9 mouse cellular contexts compared by ENCODE assay signal in the genomic region with DNA sequence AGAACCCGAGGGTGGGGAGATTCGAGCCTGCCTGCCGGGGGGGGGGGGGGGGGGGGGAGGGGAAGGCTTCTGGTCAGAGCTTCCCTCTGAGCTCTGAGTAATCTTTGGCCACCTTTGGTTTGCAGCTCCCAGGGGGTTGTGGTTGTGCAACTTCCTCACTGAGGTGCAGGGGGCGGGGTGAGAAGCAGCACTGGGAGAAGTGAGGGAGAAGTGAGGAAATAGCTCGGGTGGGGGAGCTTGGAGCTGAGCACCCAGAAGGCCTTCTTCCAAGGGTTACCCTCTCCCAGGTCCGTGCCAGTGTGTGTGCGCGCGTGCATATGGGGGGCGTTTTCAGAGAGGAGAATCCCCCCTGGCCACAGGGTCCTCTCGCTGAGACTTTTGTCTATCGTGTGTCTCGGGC. TPM values are rescaled to one million over a fixed set of nuclear protein-coding genes. Genes with fewer than 3 reads are reported as not detected.
A peak's percentile ranks its signal among the peaks of the same experiment; 100 is the strongest.
DNase-seq lines count a peak whose midpoint lies in the region; ATAC-seq lines count a peak whose summit lies in the region.
"Had no signal": no experiment of that assay in that cellular context is flagged by ENCODE, and none has a peak within 500 bp of the region (broad histone marks: within the 10 kb centered on the region; RNA-seq: fewer than 3 reads in every experiment).

No protein-coding gene starts in this region.

- H3K27ac ChIP-seq in forebrain, embryonic 10.5 days, result no peak overlapping the region

- H3K4me1 ChIP-seq in forebrain, embryonic 10.5 days, result peaks cover 11% of the 10 kb centered on the region; the same call in 1 of the 2 replicates

- 79% methylated on average over 10 of the region's 13 CpGs for WGBS in forebrain, embryonic 10.5 days

- H3K4me3 ChIP-seq in forebrain, embryonic 10.5 days, result no peak overlapping the region

- ATAC-seq in hematopoietic stem cell, adult 5-6 weeks (replicated peaks in 1 of 2; ENCODE audit: insufficient read depth in 1 of 2, low FRiP score in 2 of 2, low TSS enrichment in 1 of 2, low read depth in 1 of 2, poor library complexity in 2 of 2, severe bottlenecking in 2 of 2), result peak; percentile 84 to 90
- 0 out of 2 replicates have a peak, but pooled peaks have one; percentile 27 for ATAC-seq in megakaryocyte-erythroid progenitor cell, adult 5-6 weeks (replicated peaks; ENCODE audit: low FRiP score, low TSS enrichment, poor library complexity, severe bottlenecking)

- H3K9me3 ChIP-seq in forebrain, embryonic 10.5 days, result no peaks in the 10 kb centered on the region

- DNase-seq in gastrocnemius, adult 18-20 months (ENCODE audit: low spot score), result peak; percentile 85
- no peak for DNase-seq in gastrocnemius, postnatal 4 days (ENCODE audit: low spot score in 2 of 2)
- DNase-seq in adipocyte (ENCODE audit: low spot score), result peak; percentile 74
- DNase-seq in forebrain, embryonic 10.5 days (ENCODE audit: extremely low spot score, low spot score), result no peak
- DNase-seq in cerebellum, adult 8-10 months, result no peak
- no peak for DNase-seq in layer of hippocampus, adult 9-10 months (ENCODE audit: low spot score)
- DNase-seq: left cerebral cortex, postnatal 4 days had no signal

- no peaks in the 10 kb centered on the region for H3K27me3 ChIP-seq in forebrain, embryonic 10.5 days (ENCODE audit: poor library complexity, severe bottlenecking)

- no peaks in the 10 kb centered on the region for H3K36me3 ChIP-seq in forebrain, embryonic 10.5 days (replicated peaks)

RNA-seq across cellular contexts. Expression of gene Tfeb, which starts 17.4 kb away (rescaled TPM):
- 100 to 1,000 TPM in 1 of 2 experiments, 10 to 100 TPM in 1; 93.6 to 108 TPM for total RNA-seq in gastrocnemius, adult 18-20 months (2021)
- 10 to 100 TPM; 62.2 to 72.7 TPM for total RNA-seq in gastrocnemius, postnatal 4 days (2021)
- total RNA-seq in hematopoietic stem cell, adult 5-6 weeks (2017), result 7.4 and 10.9 TPM in 2 replicates
- 3.8 and 4.2 TPM in 2 replicates for total RNA-seq in megakaryocyte-erythroid progenitor cell, adult 5-6 weeks (2014; fragmentation: Nextera tagmentation)
- total RNA-seq in megakaryocyte-erythroid progenitor cell, adult 5-6 weeks (2017), result 3.0 and 8.3 TPM in 2 replicates
- polyA plus RNA-seq in forebrain, embryonic 10.5 days (2016; fragmentation: Nextera tagmentation; extraction: Ambion mirVana), result 1.9 and 2.2 TPM in 2 replicates

RNA-seq across cellular contexts. Expression of gene Pgc, which starts 27.6 kb away (rescaled TPM):
- total RNA-seq in gastrocnemius, adult 18-20 months (2021), result not detected
- total RNA-seq in gastrocnemius, postnatal 4 days (2021), result not detected
- not detected in 2 replicates for total RNA-seq in hematopoietic stem cell, adult 5-6 weeks (2017)
- total RNA-seq in megakaryocyte-erythroid progenitor cell, adult 5-6 weeks (2014; fragmentation: Nextera tagmentation), result not detected in 2 replicates
- not detected in 2 replicates for total RNA-seq in megakaryocyte-erythroid progenitor cell, adult 5-6 weeks (2017)
- polyA plus RNA-seq in forebrain, embryonic 10.5 days (2016; fragmentation: Nextera tagmentation; extraction: Ambion mirVana), result not detected in 2 replicates
- total RNA-seq: left cerebral cortex, postnatal 4 days had no signal

RNA-seq across cellular contexts. Expression of gene Prickle4, which starts 59.7 kb away (rescaled TPM):
- total RNA-seq in gastrocnemius, adult 18-20 months (2021), result 1 to 10 TPM; 2.3 to 2.6 TPM
- total RNA-seq in gastrocnemius, postnatal 4 days (2021), result 1 to 10 TPM; 1.6 to 3.9 TPM
- 1.0 and 3.7 TPM in 2 replicates for total RNA-seq in hematopoietic stem cell, adult 5-6 weeks (2017)
- total RNA-seq in megakaryocyte-erythroid progenitor cell, adult 5-6 weeks (2014; fragmentation: Nextera tagmentation), result not detected in 2 replicates
- total RNA-seq in megakaryocyte-erythroid progenitor cell, adult 5-6 weeks (2017), result 2.3 TPM in 1 of 2 replicates, not detected in the other
- 0.70 and 0.90 TPM in 2 replicates for polyA plus RNA-seq in forebrain, embryonic 10.5 days (2016; fragmentation: Nextera tagmentation; extraction: Ambion mirVana)

RNA-seq across cellular contexts. Expression of gene Gm21981, which starts 60.0 kb away (rescaled TPM):
- total RNA-seq in gastrocnemius, adult 18-20 months (2021), result under 1 TPM; 0.28 to 0.59 TPM
- 1 to 10 TPM in 1 of 2 experiments, under 1 TPM in 1; 0.42 to 1.1 TPM for total RNA-seq in gastrocnemius, postnatal 4 days (2021)
- not detected in 2 replicates for total RNA-seq in hematopoietic stem cell, adult 5-6 weeks (2017)
- 1.4 TPM in 1 of 2 replicates, not detected in the other for total RNA-seq in megakaryocyte-erythroid progenitor cell, adult 5-6 weeks (2014; fragmentation: Nextera tagmentation)
- total RNA-seq in megakaryocyte-erythroid progenitor cell, adult 5-6 weeks (2017), result not detected in 2 replicates
- 0.14 and 0.22 TPM in 2 replicates for polyA plus RNA-seq in forebrain, embryonic 10.5 days (2016; fragmentation: Nextera tagmentation; extraction: Ambion mirVana)

Comparison
In these comparisons a context has a peak if more than half of its experiments do, and no peak if none do; other contexts are left out.
1. DNase-seq: peak in gastrocnemius, adult 18-20 months (single experiment) and adipocyte (single experiment); none in gastrocnemius, postnatal 4 days (0 of 2), forebrain, embryonic 10.5 days (single experiment), cerebellum, adult 8-10 months (single experiment) and layer of hippocampus, adult 9-10 months (single experiment).